Mouse (Mus musculus) forebrain, postnatal 0 days (tissue): Measurements from ENCODE around the gene Gm42742. TPM values are rescaled to one million over a fixed set of nuclear protein-coding genes. Genes with fewer than 3 reads are reported as not detected.

Experiments used
- ATAC-seq: fragments of 200-750 bp; cut with Nextera tagmentation; 2 replicates; pipeline ENCODE4 v1.8.0; 2017; ENCODE audit warnings: mild to moderate bottlenecking, moderate library complexity
- DNase-seq: peaks from one replicate; pipeline ENCODE4 v3.0.0-alpha.2; 2015
- H3K27ac ChIP-seq: fragments of 300-500 bp; sonication (generic); 2 replicates; pipeline ENCODE4 v1.5.1; 2014; ENCODE audit warnings: low read depth, mild to moderate bottlenecking, antibody characterized with exemption, low read length, moderate library complexity, mixed read lengths
- H3K27me3 ChIP-seq: fragments of 300-500 bp; sonication (generic); 2 replicates; pipeline ENCODE4 v1.6.1; 2014; ENCODE audit warnings: mild to moderate bottlenecking, low read length, mixed read lengths; ENCODE audit not compliant: insufficient read depth
- H3K36me3 ChIP-seq: fragments of 300-500 bp; sonication (generic); 2 replicates; pipeline ENCODE4 v1.6.1; 2014; ENCODE audit warnings: mild to moderate bottlenecking, moderate library complexity; ENCODE audit not compliant: insufficient read depth
- H3K4me1 ChIP-seq: fragments of 300-500 bp; sonication (generic); 2 replicates; pipeline ENCODE4 v1.6.1; 2014; ENCODE audit warnings: antibody characterized with exemption; ENCODE audit not compliant: insufficient read depth
- H3K4me2 ChIP-seq: fragments of 300-500 bp; sonication (generic); 2 replicates; pipeline ENCODE4 v1.6.1; 2014; ENCODE audit warnings: low read depth, mild to moderate bottlenecking, moderate library complexity
- H3K4me3 ChIP-seq: fragments of 300-500 bp; sonication (generic); 2 replicates; pipeline ENCODE4 v1.5.1; 2014; ENCODE audit warnings: low read depth, low read length, mixed read lengths
- H3K9ac ChIP-seq: fragments of 300-500 bp; sonication (generic); 2 replicates; pipeline ENCODE4 v1.6.1; 2014; ENCODE audit warnings: mild to moderate bottlenecking
- H3K9me3 ChIP-seq: fragments of 300-500 bp; sonication (generic); 2 replicates; pipeline ENCODE4 v1.6.1; 2016; ENCODE audit warnings: low read length
- CTCF ChIP-seq: sonication (generic); IDR thresholded peaks from 2 replicates; pipeline ENCODE4 v1.5.1; 2016; ENCODE audit warnings: antibody characterized with exemption, control low read depth, low read depth
- WGBS: fragments of 180-500 bp; shearing (Covaris S2); extraction: QIAGEN DNeasy Blood & Tissue Kit; methylation state at CpG from one replicate; pipeline ENCODE4 v1.1.7; 2014; 5-methylcytosine and 5-hydroxymethylcytosine counted together
- polyA plus RNA-seq: library from polyadenylated mRNA; unstranded; fragments of >200 nt; fragmentation: Nextera tagmentation; extraction: Ambion mirVana; gene quantifications from 2 replicates; pipeline ENCODE4 v1.2.1, GENCODE M21; 2015
- total RNA-seq: library from RNA; depleted of rRNA; stranded (reverse); fragments of >200 nt; gene quantifications from 2 replicates; pipeline ENCODE4 v1.2.3, GENCODE M21; 2014

Gm42742 gene
- total and polyA plus RNA-seq, 2 experiments from 2014 or later, result 36.7 to 49.1 TPM

GRCm38 (mm10) chr7:126982054-126982453 is 38.8 kb downstream of the Gm42742 start:
- Histone ChIP-seq H3K36me3 (peaks cover 36% of the 10 kb centered on the region), H3K9ac (no peak overlapping the region), H3K27me3 (no peaks in the 10 kb centered on the region), H3K4me3 (no peak overlapping the region), H3K4me1 (0 out of 2 replicates have a peak, but pooled peaks cover 7% of the 10 kb centered on the region), H3K4me2 (no peak overlapping the region), H3K27ac (no peak overlapping the region), H3K9me3 (no peaks in the 10 kb centered on the region)
- 96% methylated on average over 4 of the region's 4 CpGs for WGBS
- DNase-seq (no peak), ATAC-seq (no peak)
- no peak for TF ChIP-seq CTCF

GRCm38 (mm10) chr7:126981601-126982000 is 39.3 kb downstream of the Gm42742 start:
- no peak overlapping the region for H3K4me3 ChIP-seq
- H3K4me1 ChIP-seq, result 0 out of 2 replicates have a peak, but pooled peaks cover 7% of the 10 kb centered on the region
- ATAC-seq, result no peak
- no peak for DNase-seq
- no peak overlapping the region for H3K4me2 ChIP-seq
- H3K27ac ChIP-seq, result no peak overlapping the region
- H3K9ac ChIP-seq, result no peak overlapping the region
- TF ChIP-seq CTCF, result no peak
- 93% methylated on average over 2 of the region's 2 CpGs for WGBS
- H3K9me3 ChIP-seq, result no peaks in the 10 kb centered on the region
- H3K27me3 ChIP-seq, result no peaks in the 10 kb centered on the region
- peaks cover 36% of the 10 kb centered on the region for H3K36me3 ChIP-seq

GRCm38 (mm10) chr7:126978841-126979240 is 42.1 kb downstream of the Gm42742 start:
- TF ChIP-seq CTCF, result no peak
- peaks cover 36% of the 10 kb centered on the region for H3K36me3 ChIP-seq
- no peak overlapping the region for H3K27ac ChIP-seq
- no peak for DNase-seq
- H3K4me1 ChIP-seq, result 0 out of 2 replicates have a peak, but pooled peaks cover 4% of the 10 kb centered on the region
- no peaks in the 10 kb centered on the region for H3K9me3 ChIP-seq
- H3K9ac ChIP-seq, result no peak overlapping the region
- no peak overlapping the region for H3K4me3 ChIP-seq
- no peaks in the 10 kb centered on the region for H3K27me3 ChIP-seq
- no peak for ATAC-seq
- no peak overlapping the region for H3K4me2 ChIP-seq
- 98% methylated on average over 6 of the region's 6 CpGs for WGBS

GRCm38 (mm10) chr7:126976878-126977459 is 43.9 kb downstream of the Gm42742 start:
- H3K4me2 ChIP-seq, result peak overlapping the region; percentile 90
- peaks cover 39% of the 10 kb centered on the region for H3K36me3 ChIP-seq
- WGBS, result 28% methylated on average over 14 of the region's 14 CpGs
- peak overlapping the region; percentile 99 for H3K27ac ChIP-seq
- peak overlapping the region; percentile 95 for H3K4me3 ChIP-seq
- no peaks in the 10 kb centered on the region for H3K9me3 ChIP-seq
- peak; percentile 12 for DNase-seq
- peak overlapping the region; percentile 99 for H3K9ac ChIP-seq
- 0 out of 2 replicates have a peak, but pooled peaks cover 4% of the 10 kb centered on the region for H3K4me1 ChIP-seq
- no peak for TF ChIP-seq CTCF
- ATAC-seq, result no peak
- H3K27me3 ChIP-seq, result no peaks in the 10 kb centered on the region

- Histone ChIP-seq H3K4me3 (peak within 1 kb of the TSS; percentile 95), H3K4me2 (peak within 1 kb of the TSS; percentile 90), H3K36me3 (peaks cover 34% of the 10 kb centered on the region), H3K27ac (peak within 1 kb of the TSS; percentile 99), H3K9me3 (no peaks in the 10 kb centered on the region), H3K4me1 (0 out of 2 replicates have a peak, but pooled peaks cover 4% of the 10 kb centered on the region), H3K27me3 (no peaks in the 10 kb centered on the region), H3K9ac (peak within 1 kb of the TSS; percentile 99)
- peak; percentile 99 for TF ChIP-seq CTCF
- ATAC-seq (peak; percentile 98), DNase-seq (peak; percentile 99)
- 1% methylated on average over 55 of the region's 55 CpGs for WGBS
Observed at GRCm38 (mm10) chr7:126975950-126976866, 44.7 kb downstream of the Gm42742 start, which contains the start of gene Cdiptos. Gene Cdiptos, minus strand, starts transcription at chr7:126976098.

- TF ChIP-seq CTCF, result no peak
- peak within 1 kb of the TSS; percentile 90 for H3K4me2 ChIP-seq
- 6% methylated on average over 1 of the region's 1 CpGs for WGBS
Observed at GRCm38 (mm10) chr7:126975893-126975949, 45.2 kb downstream of the Gm42742 start, which contains the start of gene Cdipt. Gene Cdipt, plus strand, starts transcription at chr7:126975914.

GRCm38 (mm10) chr7:126975493-126975892 is 45.4 kb downstream of the Gm42742 start:
- ATAC-seq, result no peak
- Histone ChIP-seq H3K36me3 (peaks cover 40% of the 10 kb centered on the region), H3K9ac (peak overlapping the region; percentile 99; the same call in 1 of the 2 replicates), H3K27ac (no peak overlapping the region), H3K4me1 (0 out of 2 replicates have a peak, but pooled peaks cover 4% of the 10 kb centered on the region), H3K4me3 (no peak overlapping the region; the same call in 1 of the 2 replicates), H3K9me3 (no peaks in the 10 kb centered on the region), H3K27me3 (no peaks in the 10 kb centered on the region), H3K4me2 (peak overlapping the region; percentile 90)
- no peak for DNase-seq
- whole genome bisulfite sequencing, result 11% methylated on average over 8 of the region's 8 CpGs
- no peak for TF ChIP-seq CTCF

More at GRCm38 (mm10) chr7:126975893-126975949, 45.2 kb downstream of the Gm42742 start, which contains the start of gene Cdipt:
- Histone ChIP-seq H3K9ac (peak within 1 kb of the TSS; percentile 99), H3K4me1 (0 out of 2 replicates have a peak, but pooled peaks cover 4% of the 10 kb centered on the region), H3K27ac (peak within 1 kb of the TSS; percentile 99), H3K36me3 (peaks cover 39% of the 10 kb centered on the region), H3K27me3 (no peaks in the 10 kb centered on the region), H3K4me3 (peak within 1 kb of the TSS; percentile 95), H3K9me3 (no peaks in the 10 kb centered on the region)
- DNase-seq, result no peak
- no peak for ATAC-seq
